Mouse (Mus musculus): ENCODE measurements around the gene Epha6.

Epha6 gene

DNA sequence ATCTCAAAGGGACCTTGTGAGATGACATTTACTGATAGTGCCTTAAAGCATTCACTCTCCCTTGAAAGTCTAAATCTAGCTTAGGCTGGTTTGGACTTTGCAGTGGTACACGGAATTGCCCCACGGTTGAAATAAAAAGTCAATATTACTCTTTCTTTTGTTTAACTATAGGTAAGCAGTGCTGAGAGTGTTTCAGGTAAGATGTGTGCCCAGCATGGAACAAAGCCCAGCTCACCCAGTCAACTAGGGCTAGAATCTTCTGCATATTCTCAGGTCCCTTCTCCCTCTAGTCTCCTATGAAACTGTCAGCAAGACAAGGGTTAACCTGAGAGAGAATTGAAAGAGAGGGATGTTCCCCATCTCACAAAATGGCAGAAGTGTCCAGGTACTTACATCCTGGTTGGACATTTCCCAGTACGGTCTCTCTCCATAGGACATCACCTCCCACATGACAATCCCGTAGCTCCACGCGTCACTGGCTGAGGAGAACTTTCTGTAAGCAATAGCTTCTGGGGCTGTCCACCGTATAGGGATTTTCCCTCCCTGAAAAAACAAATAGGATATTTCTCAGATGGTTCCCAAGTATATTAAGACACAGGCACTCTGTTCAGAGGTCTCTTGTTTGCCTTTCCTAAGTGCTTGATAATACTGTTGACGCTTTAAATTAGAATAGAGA is 923.0 kb downstream of the Epha6 start:
- no peak for DNase-seq (ENCODE audit: low read depth, low spot score)

GRCm38 (mm10) chr16:59666938-59667337 is 938.4 kb downstream of the Epha6 start:
- no peak for DNase-seq (ENCODE audit: low read depth, low spot score)

GRCm38 (mm10) chr16:59643766-59644165 is 961.6 kb downstream of the Epha6 start:
- no peak for DNase-seq (ENCODE audit: low read depth, low spot score)

DNA sequence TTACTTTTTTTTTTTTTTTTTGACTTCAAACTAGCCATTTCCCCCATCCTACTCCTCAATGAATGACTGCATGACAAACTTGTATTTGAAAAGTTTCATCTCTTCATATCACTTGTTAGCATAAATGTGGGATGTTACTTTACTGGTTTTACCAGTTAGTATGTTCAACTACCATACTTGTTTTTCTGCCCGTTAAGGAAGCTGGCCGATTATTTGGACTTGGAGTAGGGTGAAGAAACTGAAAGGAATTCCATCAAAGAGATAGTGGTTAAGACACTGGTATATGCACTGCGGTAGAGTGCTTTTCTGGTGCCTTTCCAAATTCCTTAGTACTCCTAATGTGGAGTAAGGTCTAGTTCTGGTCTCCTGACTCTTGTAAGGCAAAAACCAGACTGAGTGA is 965.3 kb downstream of the Epha6 start:
- DNase-seq (ENCODE audit: low read depth, low spot score): no peak

DNA sequence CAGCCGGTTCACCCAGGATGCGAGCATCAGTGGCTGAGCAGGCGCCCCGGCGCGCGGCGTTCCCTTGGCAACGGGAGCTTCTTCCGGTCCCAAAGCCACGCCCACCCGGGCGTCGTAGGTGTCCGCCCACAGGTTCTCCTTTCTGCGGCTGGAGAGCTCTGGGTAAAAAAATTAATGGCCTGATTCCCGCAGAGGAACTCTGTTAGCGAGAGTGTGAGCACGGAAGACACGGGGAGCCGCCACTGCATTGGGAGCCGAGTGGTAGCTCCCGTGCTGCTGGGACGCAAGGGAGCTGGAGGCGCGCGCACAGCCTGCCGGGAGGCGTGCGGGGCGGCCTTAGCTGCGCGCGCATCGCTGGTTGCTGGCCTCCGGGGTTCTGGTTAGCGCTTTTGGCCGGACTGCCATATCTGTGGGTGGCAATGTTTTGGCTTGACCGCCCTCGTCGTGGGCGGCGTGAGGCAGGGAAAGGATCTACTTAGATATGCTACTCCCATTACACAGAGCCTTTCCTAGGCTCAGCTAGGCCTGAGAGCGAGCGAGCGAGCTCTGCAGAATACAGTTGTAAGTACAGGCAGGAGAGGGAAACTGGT is 966.1 kb downstream of the Epha6 start, which contains the start of gene Arl6:
Arl6 (minus strand) TSS at position 290 of the 590 bp plus-strand sequence.
- DNase-seq (ENCODE audit: low read depth, low spot score): peak; percentile 91

DNA sequence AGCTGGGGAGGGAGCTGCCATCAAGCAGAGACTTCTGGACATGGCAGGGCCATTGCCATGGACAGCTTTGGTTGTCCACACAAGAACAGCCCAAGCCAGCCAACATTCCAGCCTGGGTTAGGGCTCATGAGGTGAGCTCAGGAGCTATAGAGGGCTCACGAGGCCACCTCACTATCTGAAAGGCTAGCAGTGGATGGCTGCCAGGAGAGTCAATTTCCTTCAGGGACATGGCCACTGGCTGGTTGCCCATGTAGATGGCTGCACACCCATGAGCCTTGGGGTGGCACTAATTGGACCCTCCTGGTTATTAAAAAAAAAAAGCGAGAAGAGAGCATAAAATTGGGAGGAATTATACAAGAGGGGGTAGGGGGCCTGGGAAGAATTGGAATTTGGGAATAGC is 970.7 kb downstream of the Epha6 start:
- DNase-seq (ENCODE audit: low read depth, low spot score): no peak

DNA sequence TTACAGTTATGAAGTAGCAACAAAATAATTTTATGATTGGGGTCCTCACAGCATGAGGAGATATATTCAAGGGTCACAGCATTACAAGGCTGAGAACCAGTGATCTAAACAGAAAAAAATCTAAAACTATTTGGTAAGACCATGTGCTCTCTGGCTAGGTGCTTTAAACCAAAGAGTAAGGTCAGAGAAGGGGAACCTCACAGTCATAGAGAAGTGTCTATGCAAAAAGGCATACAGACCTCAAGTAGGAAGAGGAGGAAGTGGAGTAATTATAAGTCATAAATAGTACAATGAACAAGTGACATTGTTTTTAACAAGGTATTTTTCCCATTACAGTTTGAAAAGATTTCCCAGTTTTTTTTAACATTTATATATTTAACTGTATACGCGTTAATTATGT is 983.8 kb downstream of the Epha6 start:
- DNase-seq (ENCODE audit: low read depth, low spot score): no peak

DNA sequence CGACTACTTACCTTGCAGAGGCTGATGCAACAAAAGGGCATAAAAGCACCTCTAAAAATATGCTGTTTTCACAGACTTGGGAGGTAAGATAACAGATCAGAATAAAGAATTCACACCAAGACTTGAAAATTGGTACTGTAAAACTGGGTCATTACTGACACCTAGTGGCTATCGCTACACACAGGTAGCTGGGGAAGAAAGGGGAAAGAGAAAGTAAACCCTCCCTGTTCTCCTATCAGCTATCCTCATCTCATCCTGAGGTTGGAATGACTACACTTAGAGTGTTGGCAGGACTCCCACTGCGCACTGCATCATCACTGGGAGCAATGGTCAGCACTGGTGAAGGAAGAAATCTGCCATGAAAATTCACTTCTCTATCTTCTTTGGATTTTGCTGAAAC is 988.2 kb downstream of the Epha6 start:
- DNase-seq (ENCODE audit: low read depth, low spot score): no peak

DNA sequence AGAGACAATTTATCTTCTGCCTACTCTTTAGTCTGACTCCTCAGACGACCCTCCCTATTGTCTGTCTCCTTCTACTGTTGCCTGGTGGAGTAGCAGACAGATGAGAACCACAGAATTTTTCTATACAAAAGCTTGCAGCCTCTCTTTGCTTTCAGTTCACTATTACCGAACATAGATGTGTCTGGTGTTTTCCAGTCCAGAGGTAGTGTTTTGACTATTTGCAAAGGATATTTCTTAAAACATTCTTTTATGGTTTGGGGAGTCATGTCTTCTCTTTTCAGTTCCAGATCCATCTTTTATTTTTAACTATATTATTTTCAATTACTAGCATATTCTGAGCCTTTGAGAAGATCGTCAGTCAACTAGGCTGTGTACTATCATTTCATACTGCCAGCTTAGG is 989.7 kb downstream of the Epha6 start:
- no peak for DNase-seq (ENCODE audit: low read depth, low spot score)

GRCm38 (mm10) chr16:59610750-59611149 is 994.6 kb downstream of the Epha6 start:
- no peak for DNase-seq (ENCODE audit: low read depth, low spot score)

GRCm38 (mm10) chr16:59604078-59604781 is 1001.1 kb downstream of the Epha6 start:
- DNase-seq (ENCODE audit: low read depth, low spot score): no peak

All from forelimb bud, embryonic 11.5 days (tissue).